Mouse (Mus musculus) lung, postnatal 0 days (tissue): ENCODE results near the gene Ext2.

ENCODE experiments used
- CTCF ChIP-seq: IDR thresholded peaks from 2 replicates; pipeline ENCODE4 v1.5.1; 2016; ENCODE audit warnings: antibody characterized with exemption, mild to moderate bottlenecking
- EP300 ChIP-seq: IDR thresholded peaks from 2 replicates; pipeline ENCODE4 v1.6.1; 2016; ENCODE audit warnings: antibody characterized with exemption, mild to moderate bottlenecking, control low read depth

GRCm38 (mm10) chr2:93709241-93709640, 113.1 kb downstream of the Ext2 start:
- no peak for TF ChIP-seq CTCF
- TF ChIP-seq EP300: no peak
